Mouse (Mus musculus) heart, postnatal 25 days (tissue): ENCODE measurements around the gene Frs3. TPM values are rescaled to one million over a fixed set of nuclear protein-coding genes. Genes with fewer than 3 reads are reported as not detected.

Experiments used
- DNase-seq: peaks from one replicate; pipeline ENCODE4 v3.0.0; 2022; ENCODE audit warnings: low spot score
- intact Hi-C: fragments of 180-260 bp; cut with DNase I; formaldehyde crosslinking; loops from one replicate; pipeline ENCODE4 v1.15.1; 2025
- total RNA-seq, 2 experiments: library from RNA; stranded (reverse); gene quantifications; 2 replicates each; pipeline ENCODE4 v1.2.3; 2021

Frs3 gene
- total RNA-seq, 2 experiments from 2014 or later: 4.9 to 5.2 TPM

GRCm38 (mm10) chr17:47687409-47688343 is 1.2 kb upstream of the Frs3 start:
- DNase-seq: peak; percentile 89
- intact Hi-C loops: loop anchor here (10.0 kb wide), 1 partner anchor 283 kb away; the partner anchor contains the start of gene Guca1a

- no peak for DNase-seq
- intact Hi-C loops: loop anchor here (10.0 kb wide), 1 partner anchor 283 kb away; the partner anchor contains the start of gene Guca1a
Measured at GRCm38 (mm10) chr17:47688344-47688607, 554 bp upstream of the Frs3 start, which contains the start of gene Tomm6. TSS of gene Tomm6 (minus strand) at chr17:47688386.

GRCm38 (mm10) chr17:47689894-47690293 is 1.1 kb downstream of the Frs3 start:
- DNase-seq: no peak
- intact Hi-C loops: loop anchor here (5.0 to 10.0 kb wide), 2 partner anchors 178 to 285 kb away; partner anchors contain the start of gene Guca1a

- intact Hi-C loops: loop anchor here (5.0 kb wide), 1 partner anchor 179 kb away; no protein-coding TSS in a partner anchor
- DNase-seq: no peak
Measured at GRCm38 (mm10) chr17:47691650-47692049, 2.8 kb downstream of the Frs3 start.

GRCm38 (mm10) chr17:47693671-47694441 is 5.0 kb downstream of the Frs3 start:
- peak; percentile 39 for DNase-seq
- intact Hi-C loops: loop anchor here (5.0 kb wide), 1 partner anchor 182 kb away; no protein-coding TSS in a partner anchor

- intact Hi-C loops: loop anchor here (5.0 kb wide), 1 partner anchor 182 kb away; no protein-coding TSS in a partner anchor
- no peak for DNase-seq
Measured at GRCm38 (mm10) chr17:47694442-47694502, 5.4 kb downstream of the Frs3 start, which contains the start of gene Gm21981. TSS of gene Gm21981 (minus strand) at chr17:47694455.

- intact Hi-C loops: loop anchor here (5.0 kb wide), 1 partner anchor 182 kb away; no protein-coding TSS in a partner anchor
- DNase-seq: peak; percentile 93
Measured at GRCm38 (mm10) chr17:47694503-47695336, 5.9 kb downstream of the Frs3 start, which contains the start of gene Prickle4. TSS of gene Prickle4 (minus strand) at chr17:47694736.

GRCm38 (mm10) chr17:47695337-47695710 is 6.5 kb downstream of the Frs3 start:
- intact Hi-C loops: no loop called here
- no peak for DNase-seq

GRCm38 (mm10) chr17:47698156-47698555 is 9.3 kb downstream of the Frs3 start:
- intact Hi-C loops: no loop called here
- no peak for DNase-seq

- DNase-seq: no peak
- intact Hi-C loops: no loop called here
Measured at GRCm38 (mm10) chr17:47699055-47699454, 10.2 kb downstream of the Frs3 start.

GRCm38 (mm10) chr17:47701793-47702192 is 13.0 kb downstream of the Frs3 start:
- no peak for DNase-seq
- intact Hi-C loops: no loop called here

GRCm38 (mm10) chr17:47702548-47703345 is 13.9 kb downstream of the Frs3 start:
- no peak for DNase-seq
- intact Hi-C loops: no loop called here

- DNase-seq: no peak
- intact Hi-C loops: no loop called here
Measured at GRCm38 (mm10) chr17:47703556-47703955, 14.7 kb downstream of the Frs3 start.

- no peak for DNase-seq
- intact Hi-C loops: no loop called here
Measured at GRCm38 (mm10) chr17:47704692-47705091, 15.9 kb downstream of the Frs3 start.

GRCm38 (mm10) chr17:47706196-47706595 is 17.4 kb downstream of the Frs3 start:
- intact Hi-C loops: no loop called here
- no peak for DNase-seq

- DNase-seq: no peak
Measured at GRCm38 (mm10) chr17:47707961-47708360, 19.1 kb downstream of the Frs3 start.

GRCm38 (mm10) chr17:47708972-47709371 is 20.1 kb downstream of the Frs3 start:
- intact Hi-C loops: no loop called here
- DNase-seq: no peak

More at GRCm38 (mm10) chr17:47707961-47708360, 19.1 kb downstream of the Frs3 start:
- intact Hi-C loops: no loop called here

- intact Hi-C loops: no loop called here
Measured at GRCm38 (mm10) chr17:47710036-47710435, 21.2 kb downstream of the Frs3 start.

GRCm38 (mm10) chr17:47711883-47712282 is 23.1 kb downstream of the Frs3 start:
- intact Hi-C loops: no loop called here
- DNase-seq: no peak

More at GRCm38 (mm10) chr17:47710036-47710435, 21.2 kb downstream of the Frs3 start:
- no peak for DNase-seq
